Mouse (Mus musculus) embryonic facial prominence, embryonic 10.5 days (tissue): Measurements from ENCODE around the gene Irf2bp2. TPM values are rescaled to one million over a fixed set of nuclear protein-coding genes. Genes with fewer than 3 reads are reported as not detected.

Experiments used
- DNase-seq: peaks from one replicate; pipeline ENCODE4 v3.0.0-alpha.2; 2017; ENCODE audit warnings: low spot score
- H3K27ac ChIP-seq: fragments of 300-500 bp; sonication (generic); replicated peaks from 2 replicates; pipeline ENCODE4 v1.5.1; 2016; ENCODE audit warnings: mild to moderate bottlenecking
- H3K27me3 ChIP-seq: fragments of 300-500 bp; sonication (generic); replicated peaks from 2 replicates; pipeline ENCODE4 v1.6.1; 2016; ENCODE audit warnings: low read depth, mild to moderate bottlenecking; ENCODE audit not compliant: poor library complexity, severe bottlenecking
- H3K36me3 ChIP-seq: fragments of 300-500 bp; sonication (generic); replicated peaks from 2 replicates; pipeline ENCODE4 v1.6.1; 2016; ENCODE audit warnings: mild to moderate bottlenecking, moderate library complexity
- H3K4me1 ChIP-seq: fragments of 300-500 bp; sonication (generic); 2 replicates; pipeline ENCODE4 v1.6.1; 2016
- H3K4me3 ChIP-seq: fragments of 300-500 bp; sonication (generic); 2 replicates; pipeline ENCODE4 v1.5.1; 2016; ENCODE audit warnings: mild to moderate bottlenecking, moderate library complexity
- H3K9me3 ChIP-seq: fragments of 300-500 bp; sonication (generic); 2 replicates; pipeline ENCODE4 v1.6.1; 2016; ENCODE audit warnings: mild to moderate bottlenecking
- WGBS: fragments of 180-500 bp; shearing (Covaris S2); methylation state at CpG from one replicate; pipeline ENCODE4 v1.1.7; 2016; 5-methylcytosine and 5-hydroxymethylcytosine counted together
- polyA plus RNA-seq: library from polyadenylated mRNA; unstranded; fragments of >200 nt; fragmentation: Nextera tagmentation; extraction: Ambion mirVana; gene quantifications from 2 replicates; pipeline ENCODE4 v1.2.1, GENCODE M21; 2016

Gene Irf2bp2
- polyA plus RNA-seq, result 4.5 and 5.4 TPM in 2 replicates

DNA sequence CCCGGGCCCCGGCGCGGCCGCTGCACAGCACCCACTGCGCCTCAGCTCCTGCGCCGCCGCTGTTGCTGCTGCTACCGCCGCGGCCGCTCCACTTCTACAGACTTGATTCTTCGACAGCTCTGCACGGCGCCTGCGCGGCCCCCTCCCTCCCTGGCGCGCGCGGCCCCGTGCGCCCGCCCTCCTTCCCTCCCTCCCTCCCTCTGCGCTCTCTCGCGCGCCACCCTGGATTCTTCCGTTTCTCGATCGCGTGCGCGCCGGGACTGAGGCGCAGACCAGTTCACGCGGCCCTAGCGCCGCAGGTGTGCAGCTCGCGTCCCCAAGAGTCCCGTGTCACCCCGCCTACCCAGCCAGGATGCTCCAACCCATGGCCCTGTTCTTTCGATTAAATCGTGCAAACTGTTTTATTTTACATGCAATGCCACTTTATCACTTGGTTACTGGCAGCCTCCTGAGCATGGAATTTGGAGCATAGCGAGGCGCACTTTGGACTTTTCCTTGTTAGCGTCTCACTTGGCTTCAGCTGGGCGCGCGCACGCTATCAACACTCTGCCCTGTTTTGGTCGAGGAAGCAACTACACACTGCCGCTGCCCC lies at the start of gene Irf2bp2:
Gene Irf2bp2, minus strand, starts transcription at position 98 of the 592 bp plus-strand sequence.
- Histone ChIP-seq H3K4me1 (peaks cover 76% of the 10 kb centered on the region), H3K27ac (peak within 1 kb of the TSS; percentile 97), H3K9me3 (no peaks in the 10 kb centered on the region), H3K36me3 (peaks cover 20% of the 10 kb centered on the region), H3K27me3 (peaks cover 4% of the 10 kb centered on the region), H3K4me3 (peak within 1 kb of the TSS; percentile 99)
- WGBS, result under 1% methylated on average over 56 of the region's 56 CpGs
- peak; percentile 95 for DNase-seq

GRCm38 (mm10) chr8:126642665-126643064 lies 48.9 kb upstream of the Irf2bp2 start:
- peaks cover 23% of the 10 kb centered on the region for H3K4me1 ChIP-seq
- WGBS, result 97% methylated on average over 4 of the region's 4 CpGs
- H3K27ac ChIP-seq, result no peak overlapping the region
- no peak overlapping the region for H3K4me3 ChIP-seq
- no peak for DNase-seq
- no peaks in the 10 kb centered on the region for H3K27me3 ChIP-seq
- no peaks in the 10 kb centered on the region for H3K36me3 ChIP-seq
- H3K9me3 ChIP-seq, result no peaks in the 10 kb centered on the region

DNA sequence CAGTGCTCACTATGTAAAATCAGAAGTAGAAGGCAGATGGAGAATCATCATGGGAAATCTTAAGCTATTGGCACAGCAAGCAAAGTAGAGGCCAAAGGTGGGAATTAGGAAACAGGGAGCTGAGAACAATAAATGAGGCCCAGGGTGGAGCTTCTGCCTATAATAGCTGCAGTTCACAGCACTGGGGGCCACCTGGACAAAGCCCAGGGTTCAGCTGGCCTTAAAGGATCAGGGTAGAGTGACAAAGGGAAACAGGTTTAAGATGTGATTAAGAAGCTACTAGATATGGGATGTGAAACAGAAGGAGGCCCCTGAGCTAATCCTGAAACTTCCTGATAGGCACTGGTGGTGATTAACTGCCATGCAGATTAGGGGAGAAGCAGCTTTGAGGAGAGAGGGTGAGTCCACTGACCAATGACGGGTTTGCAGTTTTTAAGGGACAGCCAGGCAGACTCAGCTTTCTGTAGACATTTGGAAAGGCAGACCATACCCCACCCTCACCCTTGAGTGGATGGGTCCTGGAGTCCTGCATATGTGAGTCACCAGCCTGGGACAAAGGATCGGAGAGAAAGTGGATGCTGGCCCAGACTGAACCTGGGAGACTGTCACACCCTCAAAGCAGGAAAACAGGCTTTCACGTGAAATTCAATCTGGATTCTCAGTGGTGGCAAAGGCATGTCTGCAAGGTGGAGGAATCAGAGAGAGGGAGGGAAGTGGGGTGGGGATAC lies 47.9 kb upstream of the Irf2bp2 start:
- DNase-seq, result no peak
- 71% methylated on average over 3 of the region's 3 CpGs for WGBS
- Histone ChIP-seq H3K27ac (no peak overlapping the region), H3K9me3 (no peaks in the 10 kb centered on the region), H3K27me3 (no peaks in the 10 kb centered on the region), H3K4me1 (peaks cover 16% of the 10 kb centered on the region), H3K4me3 (no peak overlapping the region), H3K36me3 (no peaks in the 10 kb centered on the region)

DNA sequence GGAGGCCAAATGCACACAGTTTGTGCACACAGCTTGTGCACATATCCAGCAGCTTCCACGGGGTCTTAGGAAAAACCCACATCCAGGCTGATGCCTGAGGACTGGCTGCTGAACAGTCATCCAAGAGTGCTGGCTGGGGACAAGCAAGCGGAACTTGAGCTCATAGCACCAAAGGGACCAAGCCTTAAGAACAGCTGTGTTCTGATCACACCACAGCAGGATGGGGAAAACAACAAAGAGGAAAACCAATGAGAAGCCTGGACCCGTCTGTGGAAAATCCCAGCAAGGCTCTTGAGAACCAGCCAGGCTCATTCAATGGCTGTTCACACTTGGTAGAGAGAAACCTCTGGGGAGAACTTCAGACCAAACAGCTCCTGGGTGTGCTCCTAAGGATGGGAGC lies 45.4 kb upstream of the Irf2bp2 start:
- no peaks in the 10 kb centered on the region for H3K27me3 ChIP-seq
- no peaks in the 10 kb centered on the region for H3K36me3 ChIP-seq
- no peaks in the 10 kb centered on the region for H3K9me3 ChIP-seq
- H3K27ac ChIP-seq, result no peak overlapping the region
- DNase-seq, result no peak
- peaks cover 9% of the 10 kb centered on the region for H3K4me1 ChIP-seq
- 91% methylated on average over 3 of the region's 3 CpGs for WGBS
- H3K4me3 ChIP-seq, result no peak overlapping the region

DNA sequence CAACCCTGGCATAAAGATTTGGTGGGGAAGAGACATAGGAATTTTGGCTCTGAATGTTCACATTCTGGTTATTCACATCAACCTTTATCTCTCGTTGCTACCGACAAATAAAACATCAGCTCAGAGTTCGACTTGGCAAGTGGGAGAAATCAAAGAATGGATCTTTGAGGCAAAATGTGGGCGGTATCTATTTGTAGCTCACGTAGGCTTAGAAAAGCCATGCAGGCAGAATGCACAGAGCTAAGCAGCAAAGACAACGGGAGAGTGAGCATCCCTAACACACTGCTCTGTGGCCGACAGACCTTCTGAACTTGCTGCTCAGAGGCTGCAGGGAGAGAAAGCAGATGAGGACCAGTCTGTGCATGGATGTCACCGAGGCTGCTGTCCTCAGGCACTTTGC lies 44.2 kb upstream of the Irf2bp2 start:
- 82% methylated on average over 8 of the region's 8 CpGs for WGBS
- no peak for DNase-seq

DNA sequence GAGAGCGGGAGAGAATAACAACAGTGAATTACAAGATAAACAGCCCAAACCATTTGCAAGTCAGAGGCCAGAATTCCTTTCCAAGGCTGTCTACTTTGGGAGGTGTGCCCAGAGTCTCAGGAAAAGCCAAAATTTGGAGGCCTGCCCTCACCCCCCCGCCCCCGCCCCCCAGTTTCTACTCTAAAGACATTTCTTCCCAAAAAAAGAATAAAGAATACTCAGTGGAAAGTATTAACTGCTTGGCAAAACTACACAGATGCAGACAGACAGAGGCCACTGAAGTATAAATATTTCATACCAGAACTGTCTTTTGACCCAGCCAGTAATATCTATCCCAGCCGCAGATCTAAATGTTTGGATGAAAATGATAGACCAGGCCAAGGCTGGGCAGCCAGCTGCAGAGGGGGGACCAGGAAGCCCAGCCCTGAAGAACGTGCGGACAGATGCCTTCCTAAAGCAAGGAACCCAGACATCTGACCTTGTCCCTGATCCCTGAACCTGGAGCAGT lies 40.8 kb upstream of the Irf2bp2 start:
- H3K4me1 ChIP-seq, result 0 out of 2 replicates have a peak, but pooled peaks cover 6% of the 10 kb centered on the region
- DNase-seq, result no peak
- no peak overlapping the region for H3K27ac ChIP-seq
- no peaks in the 10 kb centered on the region for H3K36me3 ChIP-seq
- H3K9me3 ChIP-seq, result peaks cover 19% of the 10 kb centered on the region
- no peaks in the 10 kb centered on the region for H3K27me3 ChIP-seq
- H3K4me3 ChIP-seq, result no peak overlapping the region
- 69% methylated on average over 6 of the region's 6 CpGs for WGBS

More for the DNA sequence above, 44.2 kb upstream of the Irf2bp2 start:
- H3K4me1 ChIP-seq, result 0 out of 2 replicates have a peak, but pooled peaks cover 6% of the 10 kb centered on the region
- no peaks in the 10 kb centered on the region for H3K27me3 ChIP-seq
- H3K9me3 ChIP-seq, result no peaks in the 10 kb centered on the region
- no peaks in the 10 kb centered on the region for H3K36me3 ChIP-seq
- no peak overlapping the region for H3K27ac ChIP-seq
- H3K4me3 ChIP-seq, result no peak overlapping the region

- WGBS, result 92% methylated on average over 3 of the region's 3 CpGs
- Histone ChIP-seq H3K27ac (no peak overlapping the region), H3K27me3 (no peaks in the 10 kb centered on the region), H3K36me3 (no peaks in the 10 kb centered on the region), H3K9me3 (peaks cover 22% of the 10 kb centered on the region), H3K4me1 (no peaks in the 10 kb centered on the region), H3K4me3 (no peak overlapping the region)
- no peak for DNase-seq
Observed at GRCm38 (mm10) chr8:126628616-126629015, 34.8 kb upstream of the Irf2bp2 start.

GRCm38 (mm10) chr8:126626415-126626814 lies 32.6 kb upstream of the Irf2bp2 start:
- Histone ChIP-seq H3K4me1 (no peaks in the 10 kb centered on the region), H3K27ac (no peak overlapping the region), H3K4me3 (no peak overlapping the region), H3K27me3 (no peaks in the 10 kb centered on the region), H3K36me3 (no peaks in the 10 kb centered on the region), H3K9me3 (peaks cover 18% of the 10 kb centered on the region)
- no peak for DNase-seq
- 92% methylated on average over 11 of the region's 11 CpGs for WGBS

DNA sequence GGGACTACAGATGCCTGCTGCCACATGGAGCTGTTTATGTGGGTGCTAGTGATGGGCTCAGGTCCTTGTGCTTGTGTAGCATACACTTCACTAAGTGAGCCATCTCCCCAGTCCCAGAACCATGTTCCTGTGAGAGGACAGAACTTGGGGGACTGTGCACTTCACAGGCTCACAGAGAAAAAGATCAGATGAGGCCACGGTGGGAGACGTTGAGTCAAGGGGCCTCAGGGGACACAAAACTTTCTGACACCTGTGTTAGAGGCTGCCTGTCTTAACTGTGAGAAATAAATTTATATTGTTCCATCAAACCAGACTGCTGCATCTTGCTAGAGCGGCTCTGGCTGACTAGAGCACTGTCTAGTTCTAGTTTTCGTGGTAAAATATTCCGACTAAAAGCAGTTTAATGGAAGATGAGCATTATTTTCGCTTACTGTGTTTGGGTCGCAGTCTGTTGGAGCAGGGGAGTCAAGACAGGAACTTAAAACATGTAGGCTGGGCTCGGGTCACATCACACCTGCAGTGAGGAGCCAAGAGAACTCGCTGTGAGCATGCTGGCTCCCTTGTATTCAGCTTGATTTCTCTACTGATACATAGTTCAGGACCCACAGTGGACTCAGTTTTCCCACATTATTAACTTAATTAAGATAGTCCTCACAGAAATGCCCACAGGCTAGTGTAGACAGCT lies 28.5 kb upstream of the Irf2bp2 start:
- no peak overlapping the region for H3K4me3 ChIP-seq
- WGBS, result 89% methylated on average over 9 of the region's 9 CpGs
- H3K4me1 ChIP-seq, result no peaks in the 10 kb centered on the region
- no peaks in the 10 kb centered on the region for H3K36me3 ChIP-seq
- no peaks in the 10 kb centered on the region for H3K9me3 ChIP-seq
- H3K27me3 ChIP-seq, result no peaks in the 10 kb centered on the region
- no peak overlapping the region for H3K27ac ChIP-seq
- DNase-seq, result no peak

GRCm38 (mm10) chr8:126620721-126621120 lies 26.9 kb upstream of the Irf2bp2 start:
- no peaks in the 10 kb centered on the region for H3K27me3 ChIP-seq
- no peaks in the 10 kb centered on the region for H3K36me3 ChIP-seq
- no peak overlapping the region for H3K27ac ChIP-seq
- DNase-seq, result no peak
- peaks cover 5% of the 10 kb centered on the region for H3K4me1 ChIP-seq
- H3K9me3 ChIP-seq, result no peaks in the 10 kb centered on the region
- WGBS, result 80% methylated on average over 3 of the region's 3 CpGs
- H3K4me3 ChIP-seq, result no peak overlapping the region

GRCm38 (mm10) chr8:126619487-126619886 lies 25.7 kb upstream of the Irf2bp2 start:
- Histone ChIP-seq H3K27ac (no peak overlapping the region), H3K4me3 (no peak overlapping the region), H3K36me3 (no peaks in the 10 kb centered on the region), H3K4me1 (peaks cover 17% of the 10 kb centered on the region), H3K9me3 (no peaks in the 10 kb centered on the region), H3K27me3 (no peaks in the 10 kb centered on the region)
- 89% methylated on average over 6 of the region's 6 CpGs for WGBS
- no peak for DNase-seq

GRCm38 (mm10) chr8:126617665-126618064 lies 23.9 kb upstream of the Irf2bp2 start:
- no peak overlapping the region for H3K27ac ChIP-seq
- H3K9me3 ChIP-seq, result no peaks in the 10 kb centered on the region
- WGBS, result 92% methylated on average over 5 of the region's 5 CpGs

More at GRCm38 (mm10) chr8:126617665-126618064, 23.9 kb upstream of the Irf2bp2 start:
- 0 out of 2 replicates have a peak, but pooled peaks cover 5% of the 10 kb centered on the region for H3K27me3 ChIP-seq
- no peaks in the 10 kb centered on the region for H3K36me3 ChIP-seq
- DNase-seq, result no peak
- peaks cover 23% of the 10 kb centered on the region for H3K4me1 ChIP-seq
- H3K4me3 ChIP-seq, result no peak overlapping the region
